Mouse (Mus musculus) ES-Bruce4 (cell line): ENCODE results near the gene Rpl34.

Experiments
- CTCF ChIP-seq: IDR thresholded peaks from one replicate; pipeline ENCODE4 v1.8.1; 2011; ENCODE audit warnings: low read depth, low read length
- EP300 ChIP-seq: IDR thresholded peaks from 2 replicates; pipeline ENCODE4 v1.6.1; 2011; ENCODE audit warnings: low read depth, low read length; ENCODE audit not compliant: insufficient read depth
- POLR2A ChIP-seq: IDR thresholded peaks from one replicate; pipeline ENCODE4 v1.8.1; 2011; ENCODE audit warnings: low read length; ENCODE audit not compliant: insufficient read depth

GRCm38 (mm10) chr3:130691596-130692170, 38.5 kb downstream of the Rpl34 start:
- TF ChIP-seq CTCF (no peak), EP300 (no peak), POLR2A (no peak)
